Mouse (Mus musculus): ENCODE measurements around the gene Rerg. TPM values are rescaled to one million over a fixed set of nuclear protein-coding genes. Genes with fewer than 3 reads are reported as not detected.

The Rerg gene
- polyA plus RNA-seq (2014; fragmentation: Nextera tagmentation; extraction: Ambion mirVana), result 4.4 and 4.6 TPM in 2 replicates

GRCm38 (mm10) chr6:137170226-137170625 is at the start of gene Rerg:
Gene Rerg (minus strand): TSS chr6:137170497.
- H3K27ac ChIP-seq (ENCODE audit: low read depth, low read length), result no peak within 1 kb of the TSS

GRCm38 (mm10) chr6:137217841-137218463 is 47.7 kb upstream of the Rerg start:
- H3K9me3 ChIP-seq (replicated peaks; ENCODE audit: control insufficient read depth, low read length), result no peaks in the 10 kb centered on the region

More at GRCm38 (mm10) chr6:137170226-137170625, at the start of gene Rerg:
- H3K9ac ChIP-seq (ENCODE audit: low read depth, low read length), result peak within 1 kb of the TSS; percentile 64
- 0 out of 2 replicates have a peak, but pooled peaks cover 3% of the 10 kb centered on the region for H3K27me3 ChIP-seq (ENCODE audit: control insufficient read depth, insufficient read depth, low read length)
- H3K4me1 ChIP-seq (ENCODE audit: control insufficient read depth, insufficient read depth, low read length), result peaks cover 7% of the 10 kb centered on the region; the same call in 1 of the 2 replicates
- peak within 1 kb of the TSS; percentile 59 for H3K4me3 ChIP-seq (ENCODE audit: low read depth, low read length)
- H3K36me3 ChIP-seq (ENCODE audit: control insufficient read depth, insufficient read depth, low read length), result no peaks in the 10 kb centered on the region
- no peak for ATAC-seq (replicated peaks; ENCODE audit: insufficient number of reproducible peaks, low FRiP score, low TSS enrichment)
- peak within 1 kb of the TSS; percentile 96 for H3K4me2 ChIP-seq
- 13% methylated on average over 5 of the region's 5 CpGs for WGBS (ENCODE audit: insufficient replicate concordance)
- no peaks in the 10 kb centered on the region for H3K9me3 ChIP-seq (replicated peaks; ENCODE audit: control insufficient read depth, low read length)

DNA sequence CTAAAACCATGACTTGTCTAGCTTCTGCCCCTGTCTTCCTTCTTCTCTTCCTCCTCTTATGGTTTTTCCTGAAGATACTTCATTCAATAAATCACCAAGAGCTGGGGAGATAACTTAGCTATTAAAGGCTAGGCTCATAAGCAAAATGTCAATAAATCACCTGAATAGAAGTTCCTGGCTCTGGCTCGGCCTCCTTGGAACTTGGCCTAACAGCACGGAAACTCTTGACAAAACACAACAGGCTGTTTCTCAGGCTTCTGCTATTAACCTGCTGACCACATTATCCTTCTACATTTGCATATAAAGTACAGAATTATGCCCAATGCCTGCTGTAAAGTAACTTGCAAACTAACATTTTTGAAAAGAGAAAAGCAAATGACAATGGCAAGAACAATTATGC is 41.1 kb upstream of the Rerg start:
- Histone ChIP-seq H3K9me3 (replicated peaks; ENCODE audit: control insufficient read depth, low read length) (no peaks in the 10 kb centered on the region), H3K4me1 (ENCODE audit: control insufficient read depth, insufficient read depth, low read length) (0 out of 2 replicates have a peak, but pooled peaks cover 2% of the 10 kb centered on the region), H3K27ac (ENCODE audit: low read depth, low read length) (no peak overlapping the region), H3K27me3 (ENCODE audit: control insufficient read depth, insufficient read depth, low read length) (no peaks in the 10 kb centered on the region), H3K4me2 (no peak overlapping the region), H3K36me3 (ENCODE audit: control insufficient read depth, insufficient read depth, low read length) (no peaks in the 10 kb centered on the region), H3K4me3 (ENCODE audit: low read depth, low read length) (no peak overlapping the region), H3K9ac (ENCODE audit: low read depth, low read length) (no peak overlapping the region)
- ATAC-seq (replicated peaks; ENCODE audit: insufficient number of reproducible peaks, low FRiP score, low TSS enrichment), result no peak
- 78% methylated on average over 2 of the region's 2 CpGs for WGBS (ENCODE audit: insufficient replicate concordance)

More at GRCm38 (mm10) chr6:137217841-137218463, 47.7 kb upstream of the Rerg start:
- ATAC-seq (replicated peaks; ENCODE audit: insufficient number of reproducible peaks, low FRiP score, low TSS enrichment), result no peak
- WGBS (ENCODE audit: insufficient replicate concordance), result 74% methylated on average over 8 of the region's 8 CpGs
- Histone ChIP-seq H3K36me3 (ENCODE audit: control insufficient read depth, insufficient read depth, low read length) (no peaks in the 10 kb centered on the region), H3K4me1 (ENCODE audit: control insufficient read depth, insufficient read depth, low read length) (no peaks in the 10 kb centered on the region), H3K4me2 (no peak overlapping the region), H3K4me3 (ENCODE audit: low read depth, low read length) (no peak overlapping the region), H3K27me3 (ENCODE audit: control insufficient read depth, insufficient read depth, low read length) (no peaks in the 10 kb centered on the region; the same call in 1 of the 2 replicates), H3K9ac (ENCODE audit: low read depth, low read length) (no peak overlapping the region), H3K27ac (ENCODE audit: low read depth, low read length) (no peak overlapping the region)

DNA sequence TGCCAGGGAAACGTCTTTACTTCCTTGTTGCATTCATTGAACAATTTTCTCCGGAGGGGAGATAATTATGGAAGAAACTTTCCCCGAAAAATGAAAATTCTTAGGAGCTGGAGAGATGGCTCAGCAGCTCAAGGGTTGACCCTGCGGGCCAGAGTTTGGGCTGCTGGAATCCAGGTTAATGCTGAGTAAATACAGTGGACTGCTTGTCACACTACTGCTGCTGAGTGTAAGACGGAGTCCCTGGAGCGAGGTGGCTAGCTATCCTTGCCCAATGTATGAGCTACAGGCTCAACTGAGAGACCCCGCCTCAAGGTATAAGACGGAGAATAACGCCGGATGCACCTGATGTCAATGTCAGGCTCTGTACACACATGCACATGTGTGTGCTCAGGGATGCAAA is 40.7 kb upstream of the Rerg start:
- Histone ChIP-seq H3K27me3 (ENCODE audit: control insufficient read depth, insufficient read depth, low read length) (no peaks in the 10 kb centered on the region), H3K27ac (ENCODE audit: low read depth, low read length) (no peak overlapping the region), H3K4me3 (ENCODE audit: low read depth, low read length) (no peak overlapping the region), H3K9ac (ENCODE audit: low read depth, low read length) (no peak overlapping the region), H3K36me3 (ENCODE audit: control insufficient read depth, insufficient read depth, low read length) (no peaks in the 10 kb centered on the region), H3K4me1 (ENCODE audit: control insufficient read depth, insufficient read depth, low read length) (0 out of 2 replicates have a peak, but pooled peaks cover 2% of the 10 kb centered on the region), H3K4me2 (no peak overlapping the region), H3K9me3 (replicated peaks; ENCODE audit: control insufficient read depth, low read length) (no peaks in the 10 kb centered on the region)
- ATAC-seq (replicated peaks; ENCODE audit: insufficient number of reproducible peaks, low FRiP score, low TSS enrichment), result no peak
- WGBS (ENCODE audit: insufficient replicate concordance), result 84% methylated on average over 10 of the region's 10 CpGs

GRCm38 (mm10) chr6:137209992-137210391 is 39.7 kb upstream of the Rerg start:
- 80% methylated on average over 8 of the region's 8 CpGs for WGBS (ENCODE audit: insufficient replicate concordance)

DNA sequence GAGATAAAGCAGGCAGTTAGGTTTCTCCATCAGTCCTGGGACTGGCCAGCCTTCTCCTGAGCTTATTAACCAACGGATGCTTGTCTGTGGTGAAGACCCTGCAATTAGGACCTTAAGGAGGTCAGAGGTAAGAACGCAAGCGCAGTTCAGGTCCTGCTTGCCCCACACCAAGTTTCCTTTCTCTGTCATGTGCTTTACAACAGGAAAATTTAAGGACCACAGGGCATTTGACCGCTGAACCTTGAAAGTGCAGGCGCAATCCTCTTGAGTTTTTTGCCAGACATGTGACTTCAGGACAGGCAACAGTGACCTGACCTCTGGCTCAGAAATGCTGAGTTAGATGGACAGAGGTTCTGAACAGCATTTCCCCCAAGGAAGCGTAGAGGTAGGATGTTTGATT is 36.8 kb upstream of the Rerg start:
- WGBS (ENCODE audit: insufficient replicate concordance), result 92% methylated on average over 6 of the region's 6 CpGs
- no peaks in the 10 kb centered on the region for H3K36me3 ChIP-seq (ENCODE audit: control insufficient read depth, insufficient read depth, low read length)
- H3K9me3 ChIP-seq (replicated peaks; ENCODE audit: control insufficient read depth, low read length), result no peaks in the 10 kb centered on the region
- no peak overlapping the region for H3K4me2 ChIP-seq
- no peak overlapping the region for H3K9ac ChIP-seq (ENCODE audit: low read depth, low read length)
- ATAC-seq (replicated peaks; ENCODE audit: insufficient number of reproducible peaks, low FRiP score, low TSS enrichment), result no peak
- H3K27me3 ChIP-seq (ENCODE audit: control insufficient read depth, insufficient read depth, low read length), result no peaks in the 10 kb centered on the region
- H3K4me1 ChIP-seq (ENCODE audit: control insufficient read depth, insufficient read depth, low read length), result 0 out of 2 replicates have a peak, but pooled peaks cover 2% of the 10 kb centered on the region
- no peak overlapping the region for H3K27ac ChIP-seq (ENCODE audit: low read depth, low read length)
- no peak overlapping the region for H3K4me3 ChIP-seq (ENCODE audit: low read depth, low read length)

More at GRCm38 (mm10) chr6:137209992-137210391, 39.7 kb upstream of the Rerg start:
- no peak for ATAC-seq (replicated peaks; ENCODE audit: insufficient number of reproducible peaks, low FRiP score, low TSS enrichment)
- Histone ChIP-seq H3K27ac (ENCODE audit: low read depth, low read length) (no peak overlapping the region), H3K36me3 (ENCODE audit: control insufficient read depth, insufficient read depth, low read length) (no peaks in the 10 kb centered on the region), H3K4me3 (ENCODE audit: low read depth, low read length) (no peak overlapping the region), H3K4me1 (ENCODE audit: control insufficient read depth, insufficient read depth, low read length) (0 out of 2 replicates have a peak, but pooled peaks cover 2% of the 10 kb centered on the region), H3K4me2 (no peak overlapping the region), H3K9ac (ENCODE audit: low read depth, low read length) (no peak overlapping the region), H3K27me3 (ENCODE audit: control insufficient read depth, insufficient read depth, low read length) (no peaks in the 10 kb centered on the region), H3K9me3 (replicated peaks; ENCODE audit: control insufficient read depth, low read length) (no peaks in the 10 kb centered on the region)

DNA sequence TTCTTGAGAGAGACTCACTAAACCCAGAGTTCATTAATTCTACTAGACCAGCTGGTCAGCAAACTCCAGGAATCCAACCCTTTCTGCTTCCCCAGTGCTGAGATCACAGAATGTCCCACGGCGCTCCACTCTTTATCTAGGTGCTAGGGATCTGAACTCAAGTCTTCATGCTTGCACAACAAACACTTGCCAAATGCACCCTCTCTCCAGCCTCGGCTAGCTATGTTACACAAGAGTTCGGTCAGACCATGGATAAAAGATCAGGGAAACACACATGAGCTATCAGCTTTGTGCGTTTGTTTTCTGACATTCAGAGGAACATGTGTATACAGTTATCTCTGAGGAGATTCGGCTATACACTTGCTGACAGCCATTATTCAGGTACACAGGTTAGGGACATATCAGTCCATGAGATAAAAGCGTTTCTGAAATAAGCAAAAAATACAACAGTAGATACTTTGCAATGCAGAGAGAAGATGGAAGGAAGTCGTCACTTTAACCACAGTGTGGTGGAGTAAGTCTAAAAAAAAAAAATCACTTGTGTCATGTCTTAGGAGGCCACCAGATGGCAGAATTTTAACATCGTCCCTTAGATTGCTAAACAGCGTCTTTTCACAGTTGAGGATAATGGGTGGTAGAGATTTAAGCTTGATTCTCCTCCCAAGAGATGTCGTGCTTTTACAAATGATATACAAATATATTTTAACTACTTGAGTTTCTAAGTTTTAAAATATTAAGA is 35.5 kb upstream of the Rerg start:
- Histone ChIP-seq H3K4me1 (ENCODE audit: control insufficient read depth, insufficient read depth, low read length) (0 out of 2 replicates have a peak, but pooled peaks cover 2% of the 10 kb centered on the region), H3K9ac (ENCODE audit: low read depth, low read length) (no peak overlapping the region), H3K4me2 (no peak overlapping the region), H3K27ac (ENCODE audit: low read depth, low read length) (no peak overlapping the region), H3K27me3 (ENCODE audit: control insufficient read depth, insufficient read depth, low read length) (no peaks in the 10 kb centered on the region), H3K9me3 (replicated peaks; ENCODE audit: control insufficient read depth, low read length) (no peaks in the 10 kb centered on the region), H3K4me3 (ENCODE audit: low read depth, low read length) (no peak overlapping the region), H3K36me3 (ENCODE audit: control insufficient read depth, insufficient read depth, low read length) (no peaks in the 10 kb centered on the region)
- ATAC-seq (replicated peaks; ENCODE audit: insufficient number of reproducible peaks, low FRiP score, low TSS enrichment), result no peak
- WGBS (ENCODE audit: insufficient replicate concordance), result 52% methylated on average over 11 of the region's 11 CpGs

GRCm38 (mm10) chr6:137202661-137203060 is 32.4 kb upstream of the Rerg start:
- Histone ChIP-seq H3K4me2 (no peak overlapping the region), H3K4me3 (ENCODE audit: low read depth, low read length) (no peak overlapping the region), H3K36me3 (ENCODE audit: control insufficient read depth, insufficient read depth, low read length) (no peaks in the 10 kb centered on the region), H3K9me3 (replicated peaks; ENCODE audit: control insufficient read depth, low read length) (no peaks in the 10 kb centered on the region), H3K27ac (ENCODE audit: low read depth, low read length) (no peak overlapping the region), H3K27me3 (ENCODE audit: control insufficient read depth, insufficient read depth, low read length) (no peaks in the 10 kb centered on the region), H3K4me1 (ENCODE audit: control insufficient read depth, insufficient read depth, low read length) (no peaks in the 10 kb centered on the region), H3K9ac (ENCODE audit: low read depth, low read length) (no peak overlapping the region)
- 83% methylated on average over 4 of the region's 4 CpGs for WGBS (ENCODE audit: insufficient replicate concordance)
- no peak for ATAC-seq (replicated peaks; ENCODE audit: insufficient number of reproducible peaks, low FRiP score, low TSS enrichment)

All from heart, embryonic 11.5 days (tissue).